Mouse (Mus musculus): ENCODE measurements around the gene Gm2696.

GRCm38 (mm10) chr10:77864067-77864761 lies 49.7 kb downstream of the Gm2696 start:
- TF ChIP-seq CTCF (IDR thresholded peaks at IDR 0.05; ENCODE audit: extremely low read depth, insufficient read depth, low read length) (no peak), POLR2A (IDR thresholded peaks at IDR 0.05; ENCODE audit: extremely low read depth, insufficient read depth, low read length) (no peak)
